Mouse (Mus musculus) testis, adult 2 months (tissue): ENCODE measurements around the gene Stab2.

Experiments used
- CTCF ChIP-seq: fragments of 200-500 bp; IDR thresholded peaks from 2 replicates; pipeline ENCODE4 v1.5.1; 2012; ENCODE audit warnings: low read depth, mild to moderate bottlenecking, inconsistent platforms, low read length, moderate library complexity; ENCODE audit not compliant: control insufficient read depth, insufficient read depth, insufficient replicate concordance
- POLR2A ChIP-seq: fragments of 200-500 bp; IDR thresholded peaks from 2 replicates; pipeline ENCODE4 v1.6.1; 2012; ENCODE audit warnings: low read depth, mild to moderate bottlenecking, inconsistent platforms, low read length, moderate library complexity; ENCODE audit not compliant: control insufficient read depth

DNA sequence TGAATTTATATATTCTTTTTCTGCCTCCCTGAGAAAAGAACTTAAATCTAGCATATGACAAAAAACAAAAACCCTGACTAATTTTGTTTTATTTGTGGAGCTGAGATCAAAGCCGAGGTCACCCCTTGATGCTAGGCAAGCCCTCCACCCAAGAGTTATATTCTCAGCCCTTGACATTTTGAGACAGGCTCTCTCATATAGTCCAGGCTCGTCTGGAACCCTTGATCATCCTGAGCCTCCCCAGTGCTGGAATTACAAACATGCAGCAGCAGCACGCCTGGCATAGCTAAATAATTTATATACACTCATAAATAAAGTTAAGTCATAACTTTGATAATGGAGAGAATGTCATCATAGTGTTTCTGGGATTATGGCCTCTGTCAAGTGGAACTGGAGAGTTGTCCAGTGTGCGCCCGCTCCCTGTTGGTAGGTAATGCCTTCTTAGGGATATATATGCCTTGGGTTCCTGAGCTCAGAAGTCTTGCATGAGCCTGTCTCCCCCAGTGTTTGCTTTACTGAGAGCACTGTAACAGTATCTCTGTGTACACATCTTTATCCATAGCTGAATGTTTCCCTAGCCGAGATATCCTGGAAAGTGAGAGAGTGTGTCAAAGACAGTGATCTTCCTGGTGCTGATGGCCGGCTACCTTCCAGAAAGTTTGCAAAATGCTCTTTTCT, 216.2 kb downstream of the Stab2 start:
- TF ChIP-seq CTCF = no peak
- no peak for TF ChIP-seq POLR2A
